Mouse (Mus musculus): ENCODE data around the gene Gm20388. TPM values are rescaled to one million over a fixed set of nuclear protein-coding genes. Genes with fewer than 3 reads are reported as not detected.

Gm20388 gene
- polyA plus RNA-seq, 1 experiment from 2014 or later = not detected

- H3K4me3 ChIP-seq (ENCODE audit: low read depth, low read length) = no peak overlapping the region
- no peaks in the 10 kb centered on the region for H3K36me3 ChIP-seq (ENCODE audit: control insufficient read depth, insufficient read depth, low read length)
- WGBS = 85% methylated on average over 4 of the region's 4 CpGs
- H3K4me2 ChIP-seq = no peak overlapping the region
- H3K9ac ChIP-seq (ENCODE audit: low read length) = no peak overlapping the region
- no peaks in the 10 kb centered on the region for H3K27me3 ChIP-seq (ENCODE audit: control insufficient read depth, insufficient read depth, low read length)
- no peak for ATAC-seq (ENCODE audit: low FRiP score)
- H3K27ac ChIP-seq (ENCODE audit: low read depth, low read length) = no peak overlapping the region
- no peak for DNase-seq (ENCODE audit: low spot score, missing footprints)
- no peaks in the 10 kb centered on the region for H3K9me3 ChIP-seq (ENCODE audit: control insufficient read depth, low read length)
- no peaks in the 10 kb centered on the region for H3K4me1 ChIP-seq (ENCODE audit: control insufficient read depth, insufficient read depth, low read length)
Measured at GRCm38 (mm10) chr8:123740263-123740662, 3829.6 kb downstream of the Gm20388 start.

DNA sequence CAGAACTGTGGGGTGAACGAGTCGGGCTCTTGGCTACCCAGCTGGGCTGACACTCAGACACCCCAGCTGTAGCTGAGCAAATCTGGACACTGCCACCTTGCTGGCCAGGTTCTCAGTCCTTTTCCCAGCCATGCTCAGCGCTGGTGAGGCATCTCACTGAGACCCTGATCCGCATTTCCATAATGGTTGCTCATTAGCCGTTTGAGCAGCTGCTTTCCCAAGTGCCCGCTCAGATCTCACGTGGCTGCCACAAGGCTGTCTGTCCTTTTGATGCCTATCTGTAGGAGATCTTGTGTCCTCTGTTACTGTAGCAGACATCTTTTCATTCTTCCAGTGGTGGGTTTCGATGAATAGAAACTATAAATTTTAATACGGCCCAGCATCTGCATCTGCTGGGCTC, 3830.6 kb downstream of the Gm20388 start:
- peak overlapping the region; percentile 3; the same call in 1 of the 2 replicates for H3K27ac ChIP-seq (ENCODE audit: low read depth, low read length)
- H3K27me3 ChIP-seq (ENCODE audit: control insufficient read depth, insufficient read depth, low read length) = no peaks in the 10 kb centered on the region
- H3K4me2 ChIP-seq = no peak overlapping the region
- no peaks in the 10 kb centered on the region for H3K4me1 ChIP-seq (ENCODE audit: control insufficient read depth, insufficient read depth, low read length)
- H3K9me3 ChIP-seq (ENCODE audit: control insufficient read depth, low read length) = no peaks in the 10 kb centered on the region
- no peaks in the 10 kb centered on the region for H3K36me3 ChIP-seq (ENCODE audit: control insufficient read depth, insufficient read depth, low read length)
- H3K9ac ChIP-seq (ENCODE audit: low read length) = no peak overlapping the region
- 59% methylated on average over 9 of the region's 9 CpGs for WGBS
- no peak overlapping the region for H3K4me3 ChIP-seq (ENCODE audit: low read depth, low read length)
- ATAC-seq (ENCODE audit: low FRiP score) = no peak
- DNase-seq (ENCODE audit: low spot score, missing footprints) = no peak

GRCm38 (mm10) chr8:123746488-123746887, 3835.8 kb downstream of the Gm20388 start:
- Histone ChIP-seq H3K36me3 (ENCODE audit: control insufficient read depth, insufficient read depth, low read length) (no peaks in the 10 kb centered on the region), H3K9me3 (ENCODE audit: control insufficient read depth, low read length) (no peaks in the 10 kb centered on the region), H3K4me2 (no peak overlapping the region), H3K4me1 (ENCODE audit: control insufficient read depth, insufficient read depth, low read length) (no peaks in the 10 kb centered on the region), H3K4me3 (ENCODE audit: low read depth, low read length) (no peak overlapping the region), H3K9ac (ENCODE audit: low read length) (no peak overlapping the region), H3K27me3 (ENCODE audit: control insufficient read depth, insufficient read depth, low read length) (no peaks in the 10 kb centered on the region), H3K27ac (ENCODE audit: low read depth, low read length) (no peak overlapping the region)
- DNase-seq (ENCODE audit: low spot score, missing footprints) (no peak), ATAC-seq (ENCODE audit: low FRiP score) (no peak)
- 91% methylated on average over 4 of the region's 4 CpGs for WGBS

GRCm38 (mm10) chr8:123747772-123748171, 3837.1 kb downstream of the Gm20388 start:
- Histone ChIP-seq H3K36me3 (ENCODE audit: control insufficient read depth, insufficient read depth, low read length) (no peaks in the 10 kb centered on the region), H3K4me2 (no peak overlapping the region), H3K9ac (ENCODE audit: low read length) (no peak overlapping the region), H3K27ac (ENCODE audit: low read depth, low read length) (no peak overlapping the region), H3K4me1 (ENCODE audit: control insufficient read depth, insufficient read depth, low read length) (peaks cover under 1% of the 10 kb centered on the region), H3K27me3 (ENCODE audit: control insufficient read depth, insufficient read depth, low read length) (no peaks in the 10 kb centered on the region), H3K4me3 (ENCODE audit: low read depth, low read length) (no peak overlapping the region), H3K9me3 (ENCODE audit: control insufficient read depth, low read length) (no peaks in the 10 kb centered on the region)
- no peak for DNase-seq (ENCODE audit: low spot score, missing footprints)
- WGBS = 63% methylated on average over 5 of the region's 5 CpGs
- ATAC-seq (ENCODE audit: low FRiP score) = no peak

GRCm38 (mm10) chr8:123750171-123750693, 3839.6 kb downstream of the Gm20388 start:
- 75% methylated on average over 5 of the region's 5 CpGs for WGBS
- H3K36me3 ChIP-seq (ENCODE audit: control insufficient read depth, insufficient read depth, low read length) = no peaks in the 10 kb centered on the region
- DNase-seq (ENCODE audit: low spot score, missing footprints) (no peak), ATAC-seq (ENCODE audit: low FRiP score) (no peak)
- H3K9ac ChIP-seq (ENCODE audit: low read length) = no peak overlapping the region
- no peaks in the 10 kb centered on the region for H3K27me3 ChIP-seq (ENCODE audit: control insufficient read depth, insufficient read depth, low read length)
- H3K27ac ChIP-seq (ENCODE audit: low read depth, low read length) = no peak overlapping the region
- no peaks in the 10 kb centered on the region for H3K9me3 ChIP-seq (ENCODE audit: control insufficient read depth, low read length)
- no peak overlapping the region for H3K4me3 ChIP-seq (ENCODE audit: low read depth, low read length)
- no peak overlapping the region for H3K4me2 ChIP-seq
- H3K4me1 ChIP-seq (ENCODE audit: control insufficient read depth, insufficient read depth, low read length) = peaks cover 19% of the 10 kb centered on the region

DNA sequence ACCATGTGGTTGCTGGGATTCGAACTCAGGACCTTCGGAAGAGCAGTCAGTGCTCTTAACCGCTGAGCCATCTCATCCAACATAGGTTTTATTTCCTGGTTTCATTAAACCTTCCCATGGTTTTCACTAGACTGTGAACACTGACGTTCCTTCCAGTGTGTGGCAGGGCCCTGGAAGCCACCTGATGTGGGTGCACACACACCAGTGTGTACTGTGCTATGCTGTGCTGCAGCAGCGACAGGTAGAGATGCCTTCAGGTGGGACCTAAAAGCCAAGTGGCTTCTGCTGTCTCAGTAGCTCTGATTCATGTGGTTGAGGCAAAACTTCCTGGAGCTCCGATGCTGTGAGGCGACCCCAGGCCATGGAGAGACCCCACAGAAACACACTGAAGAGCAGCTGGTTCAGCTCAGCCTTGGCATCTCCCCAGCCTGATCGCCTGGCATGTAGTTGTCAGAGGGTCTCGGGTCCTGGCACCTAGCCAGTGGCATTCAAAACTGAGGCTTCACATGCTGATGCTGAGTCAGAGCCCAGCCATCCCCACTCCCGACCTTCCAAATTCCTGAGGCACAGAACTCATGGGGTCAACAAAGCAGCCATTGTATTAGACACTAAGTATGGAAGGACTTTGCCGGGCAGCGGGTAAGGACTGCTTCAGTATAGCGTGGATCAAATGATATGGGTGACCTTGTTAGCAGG, 3842.3 kb downstream of the Gm20388 start:
- H3K4me3 ChIP-seq (ENCODE audit: low read depth, low read length) = no peak overlapping the region
- WGBS = 58% methylated on average over 13 of the region's 13 CpGs
- no peaks in the 10 kb centered on the region for H3K27me3 ChIP-seq (ENCODE audit: control insufficient read depth, insufficient read depth, low read length)
- no peak overlapping the region for H3K4me2 ChIP-seq
- H3K36me3 ChIP-seq (ENCODE audit: control insufficient read depth, insufficient read depth, low read length) = no peaks in the 10 kb centered on the region
- peak overlapping the region; percentile 25; the same call in 1 of the 2 replicates for H3K27ac ChIP-seq (ENCODE audit: low read depth, low read length)
- H3K9ac ChIP-seq (ENCODE audit: low read length) = no peak overlapping the region
- no peak for ATAC-seq (ENCODE audit: low FRiP score)
- peaks cover 23% of the 10 kb centered on the region for H3K4me1 ChIP-seq (ENCODE audit: control insufficient read depth, insufficient read depth, low read length)
- H3K9me3 ChIP-seq (ENCODE audit: control insufficient read depth, low read length) = no peaks in the 10 kb centered on the region
- peak; percentile 83 for DNase-seq (ENCODE audit: low spot score, missing footprints)

- H3K4me3 ChIP-seq (ENCODE audit: low read depth, low read length) = no peak overlapping the region; the same call in 1 of the 2 replicates
- peaks cover 23% of the 10 kb centered on the region for H3K4me1 ChIP-seq (ENCODE audit: control insufficient read depth, insufficient read depth, low read length)
- H3K36me3 ChIP-seq (ENCODE audit: control insufficient read depth, insufficient read depth, low read length) = no peaks in the 10 kb centered on the region
- H3K9me3 ChIP-seq (ENCODE audit: control insufficient read depth, low read length) = no peaks in the 10 kb centered on the region
- H3K4me2 ChIP-seq = peak overlapping the region; percentile 30
- 9% methylated on average over 18 of the region's 18 CpGs for WGBS
- peak overlapping the region; percentile 4; the same call in 1 of the 2 replicates for H3K9ac ChIP-seq (ENCODE audit: low read length)
- peak; percentile 89 for DNase-seq (ENCODE audit: low spot score, missing footprints)
- ATAC-seq (ENCODE audit: low FRiP score) = peak; percentile 74
- no peaks in the 10 kb centered on the region for H3K27me3 ChIP-seq (ENCODE audit: control insufficient read depth, insufficient read depth, low read length)
- peak overlapping the region; percentile 25; the same call in 1 of the 2 replicates for H3K27ac ChIP-seq (ENCODE audit: low read depth, low read length)
Measured at GRCm38 (mm10) chr8:123753604-123754375, 3843.1 kb downstream of the Gm20388 start.

GRCm38 (mm10) chr8:123754538-123755431, 3844.1 kb downstream of the Gm20388 start:
- no peak overlapping the region for H3K27ac ChIP-seq (ENCODE audit: low read depth, low read length)
- ATAC-seq (ENCODE audit: low FRiP score) = no peak
- H3K36me3 ChIP-seq (ENCODE audit: control insufficient read depth, insufficient read depth, low read length) = no peaks in the 10 kb centered on the region

More at GRCm38 (mm10) chr8:123754538-123755431, 3844.1 kb downstream of the Gm20388 start:
- H3K4me2 ChIP-seq = no peak overlapping the region
- 76% methylated on average over 13 of the region's 13 CpGs for WGBS
- H3K9me3 ChIP-seq (ENCODE audit: control insufficient read depth, low read length) = no peaks in the 10 kb centered on the region
- peaks cover 24% of the 10 kb centered on the region for H3K4me1 ChIP-seq (ENCODE audit: control insufficient read depth, insufficient read depth, low read length)
- DNase-seq (ENCODE audit: low spot score, missing footprints) = no peak
- H3K4me3 ChIP-seq (ENCODE audit: low read depth, low read length) = no peak overlapping the region
- H3K9ac ChIP-seq (ENCODE audit: low read length) = no peak overlapping the region
- no peaks in the 10 kb centered on the region for H3K27me3 ChIP-seq (ENCODE audit: control insufficient read depth, insufficient read depth, low read length)

Data from midbrain, embryonic 11.5 days (tissue).